Mouse (Mus musculus) urinary bladder, postnatal 36 days (tissue): ENCODE data around the gene Gm47955.
"Not testable (repeated sequence)": the region's sequence is repeated elsewhere in the genome, so short reads cannot be mapped to it uniquely, and the experiment has no call there.

Experiments used
- DNase-seq, 2 experiments: peaks; one replicate each; pipeline ENCODE4 v3.0.0; 2022; ENCODE audit warnings: low spot score in 2 of 2, mixed read lengths in 1 of 2

The Gm47955 gene

DNA sequence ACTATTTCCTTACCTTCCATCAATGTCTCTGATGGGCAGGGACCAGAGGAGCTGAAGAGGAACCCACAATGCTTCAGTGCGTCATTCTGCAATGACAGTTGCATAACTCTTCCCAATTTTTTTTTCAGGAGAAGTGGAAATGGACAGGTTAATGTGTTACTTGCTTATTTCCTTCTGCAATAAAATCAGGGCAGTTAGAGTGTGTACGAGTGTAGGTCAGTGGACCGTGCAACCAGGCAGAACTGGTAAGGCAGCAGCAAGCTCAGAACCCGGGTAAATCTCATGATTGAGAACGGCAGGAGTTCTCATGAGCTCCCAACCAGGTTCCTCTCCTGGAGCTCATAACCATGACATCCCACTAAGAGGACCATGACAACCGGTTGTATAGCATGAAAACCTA lies 32.0 kb downstream of the Gm47955 start:
- no peak for DNase-seq

DNA sequence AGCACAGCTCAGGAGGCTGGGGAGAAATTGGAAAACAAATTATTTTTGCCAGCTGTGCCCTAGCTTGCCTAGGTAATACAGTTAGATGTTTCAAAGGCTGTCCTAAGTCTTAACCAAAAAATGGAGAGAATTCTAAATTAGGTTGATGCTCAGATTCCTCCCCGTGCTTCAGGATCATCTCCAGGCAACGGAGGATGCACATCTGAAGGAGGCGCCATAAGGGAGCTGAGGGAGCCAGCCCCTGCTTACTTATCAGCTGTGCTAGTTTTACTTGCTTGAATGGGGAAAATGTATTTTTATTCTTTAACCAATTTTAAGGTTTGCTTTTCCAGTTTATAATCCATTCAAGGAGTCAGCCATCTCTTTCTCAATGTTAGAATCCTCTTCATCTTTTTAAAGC lies 33.9 kb downstream of the Gm47955 start:
- no peak for DNase-seq

DNA sequence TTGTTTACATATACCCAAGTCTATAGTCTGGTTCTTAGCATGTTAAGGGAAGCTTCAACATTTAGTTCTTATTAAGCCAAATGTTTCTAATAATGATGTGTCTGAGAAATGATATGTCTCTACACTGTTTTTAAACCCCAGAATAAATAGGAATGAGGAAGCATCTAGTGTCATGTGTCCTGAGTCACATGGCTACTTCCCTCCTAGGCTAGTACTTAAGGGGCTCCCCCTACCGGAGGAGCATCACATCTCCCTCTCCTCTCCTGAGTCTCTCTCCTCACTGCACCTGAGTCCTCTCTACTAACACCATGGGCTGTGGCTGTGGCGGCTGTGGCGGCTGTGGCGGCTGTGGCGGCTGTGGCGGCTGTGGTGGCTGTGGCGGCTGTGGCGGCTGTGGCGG lies 40.2 kb downstream of the Gm47955 start, which contains the start of gene Gm47959:
Gene Gm47959 (plus strand): TSS at position 243 of the 400 bp plus-strand sequence.
- not testable (repeated sequence) for DNase-seq

DNA sequence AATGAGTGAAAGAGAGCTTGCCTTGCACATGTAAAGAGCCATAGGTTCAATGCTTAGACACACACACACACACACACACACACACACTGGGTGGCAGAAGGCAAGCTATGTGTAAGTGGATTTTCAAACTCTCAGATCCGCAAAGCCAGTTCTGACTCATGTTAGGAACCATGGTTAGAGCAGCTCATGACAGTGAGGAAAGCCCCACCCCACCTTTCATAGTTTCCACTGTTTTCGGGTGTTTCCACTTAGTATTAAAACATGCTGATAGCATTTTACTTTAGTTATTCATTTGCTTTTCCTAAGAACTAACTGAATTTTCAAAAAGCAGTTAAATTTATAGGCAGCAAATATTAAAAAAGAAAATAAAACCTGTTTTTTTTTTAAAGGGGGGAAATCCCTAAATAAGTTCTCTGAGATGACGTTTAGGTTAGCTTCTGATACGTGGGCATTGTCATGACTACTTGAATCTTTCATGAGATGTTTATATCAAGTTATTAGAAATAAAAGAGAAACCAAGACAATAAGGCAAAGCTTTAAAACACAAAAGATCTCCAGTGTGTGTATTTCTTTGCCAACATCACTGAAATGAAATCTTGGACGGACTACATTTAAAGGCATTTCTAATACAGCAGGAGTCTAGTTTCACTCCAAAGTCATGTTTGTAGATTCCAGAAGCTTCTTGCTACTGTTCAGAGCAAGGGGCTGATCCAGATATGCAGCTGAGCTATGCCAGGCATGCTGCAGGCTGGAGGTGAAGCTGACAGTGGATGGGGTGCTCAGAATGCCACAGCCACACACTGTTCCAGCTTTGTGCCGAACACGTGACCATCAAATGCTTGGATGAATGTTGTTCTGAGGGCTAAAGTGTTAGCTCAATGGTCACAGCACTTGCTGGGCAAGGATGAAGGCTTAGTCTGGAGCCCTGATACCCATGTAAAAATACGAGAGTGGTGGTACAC lies 46.4 kb downstream of the Gm47955 start:
- DNase-seq = no peak

DNA sequence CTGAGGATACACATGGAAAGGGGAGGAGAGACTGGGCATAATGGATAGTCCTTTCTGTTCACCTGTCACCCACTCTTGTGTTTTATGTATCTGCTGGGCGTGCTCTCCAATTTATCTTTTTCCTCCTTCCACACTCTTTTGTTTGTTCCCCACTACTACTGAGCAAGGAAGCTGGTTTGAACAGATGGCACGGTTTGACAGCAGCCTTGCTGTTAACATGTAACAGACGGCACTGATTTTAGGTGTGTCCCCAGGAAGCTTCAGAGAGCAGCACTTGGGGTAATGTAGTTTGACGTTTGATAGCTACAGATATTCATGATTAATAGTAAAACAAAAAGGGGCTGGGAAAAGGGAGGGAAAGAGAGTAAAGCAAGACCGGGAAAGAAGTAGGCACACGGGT lies 47.4 kb downstream of the Gm47955 start:
- no peak for DNase-seq
